Mouse (Mus musculus) lung, postnatal 0 days (tissue): ENCODE data around the gene Arel1.

Experiments used
- CTCF ChIP-seq: IDR thresholded peaks from 2 replicates; pipeline ENCODE4 v1.5.1; 2016; ENCODE audit warnings: antibody characterized with exemption, mild to moderate bottlenecking
- EP300 ChIP-seq: IDR thresholded peaks from 2 replicates; pipeline ENCODE4 v1.6.1; 2016; ENCODE audit warnings: antibody characterized with exemption, mild to moderate bottlenecking, control low read depth

GRCm38 (mm10) chr12:84907024-84907626 is 63.6 kb downstream of the Arel1 start:
- no peak for TF ChIP-seq EP300
- TF ChIP-seq CTCF: no peak
